Mouse (Mus musculus) layer of hippocampus, adult 11-12 months (tissue): ENCODE measurements around the gene Odf3l1.

ENCODE experiments used
- DNase-seq: peaks from one replicate; pipeline ENCODE4 v3.0.0; 2022; ENCODE audit warnings: low spot score

The Odf3l1 gene

DNA sequence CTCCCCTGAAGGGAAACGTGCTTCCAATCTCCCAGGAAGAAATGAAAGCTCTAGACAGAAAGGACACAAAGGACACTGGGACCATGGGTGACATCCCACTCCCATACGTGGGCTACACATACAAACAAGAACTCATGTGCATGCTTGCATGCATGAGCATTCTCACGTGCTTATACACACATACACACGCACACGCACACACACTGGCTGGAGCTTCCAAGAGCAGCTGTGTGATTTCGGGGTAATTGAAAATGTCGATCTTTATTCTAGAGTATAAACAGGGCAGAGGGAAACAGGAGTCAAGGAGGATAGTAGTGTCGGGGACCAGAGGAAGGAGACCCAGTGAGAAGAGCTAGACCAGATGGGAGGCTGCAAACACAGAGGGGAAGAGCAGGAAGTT is 19.8 kb downstream of the Odf3l1 start:
- DNase-seq = no peak

DNA sequence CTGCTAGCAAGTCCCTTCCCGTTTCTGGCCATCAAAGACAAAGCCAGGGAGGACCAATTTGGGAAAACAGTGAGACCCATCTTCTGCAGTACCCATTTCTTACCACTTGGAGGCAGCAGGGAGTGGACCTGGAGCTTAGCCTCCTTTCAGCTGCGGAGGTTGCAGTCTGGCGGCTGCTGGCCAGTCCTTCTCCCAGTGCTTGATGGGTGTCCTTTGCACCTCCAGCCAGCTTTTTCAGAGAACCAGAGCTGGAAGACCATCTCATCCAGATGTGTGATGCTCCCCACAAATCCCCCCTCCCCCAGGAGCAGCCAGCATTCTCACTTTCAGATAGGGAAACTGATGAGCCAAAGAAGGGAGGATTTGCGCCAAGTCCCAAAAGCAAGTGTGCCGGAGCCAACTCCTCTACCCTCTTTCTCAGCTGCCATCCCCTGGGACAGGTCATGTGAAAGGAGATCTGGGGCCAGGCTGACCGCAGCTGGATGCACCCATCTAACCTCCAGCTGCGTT is 20.7 kb downstream of the Odf3l1 start:
- peak; percentile 78 for DNase-seq

DNA sequence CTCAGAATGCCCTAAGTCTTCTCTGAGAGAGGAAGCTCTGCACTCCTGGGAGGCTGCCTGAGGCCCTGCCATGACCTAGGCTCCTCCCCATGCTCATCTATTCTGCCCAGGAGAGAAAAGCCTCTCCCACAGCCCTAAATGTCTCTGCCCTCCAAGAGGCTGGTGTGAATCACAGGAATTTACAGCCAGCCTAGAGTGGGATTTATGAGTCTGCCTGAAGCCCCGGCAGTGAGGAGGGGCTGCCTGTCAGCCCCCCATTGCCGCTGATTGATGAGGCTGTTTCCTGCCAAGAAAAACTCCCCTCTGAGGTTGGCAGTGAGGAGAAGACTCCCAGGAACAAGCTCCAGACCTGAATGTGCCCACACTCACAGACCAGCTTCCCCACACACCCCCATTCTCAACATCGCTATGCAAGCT is 22.2 kb downstream of the Odf3l1 start:
- DNase-seq = no peak

DNA sequence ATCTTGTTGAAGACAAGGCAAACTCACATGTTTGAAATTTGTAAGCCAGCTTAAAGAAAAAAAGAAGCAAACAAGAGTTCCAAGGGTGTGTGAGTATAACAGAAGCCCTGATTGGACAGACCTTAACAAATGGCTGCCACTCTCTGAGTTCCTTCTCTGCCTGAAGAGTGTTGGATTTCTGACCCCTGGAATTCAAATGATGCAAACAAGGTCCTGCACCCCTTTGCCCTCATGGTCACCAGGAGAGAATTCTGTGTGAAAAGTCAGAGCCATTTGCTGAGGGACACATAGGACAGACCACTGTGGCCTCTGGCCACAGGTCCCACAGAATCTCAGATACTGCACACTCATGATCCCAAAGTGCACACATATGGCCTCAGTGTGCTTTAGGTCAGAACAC is 22.6 kb downstream of the Odf3l1 start:
- DNase-seq = no peak

DNA sequence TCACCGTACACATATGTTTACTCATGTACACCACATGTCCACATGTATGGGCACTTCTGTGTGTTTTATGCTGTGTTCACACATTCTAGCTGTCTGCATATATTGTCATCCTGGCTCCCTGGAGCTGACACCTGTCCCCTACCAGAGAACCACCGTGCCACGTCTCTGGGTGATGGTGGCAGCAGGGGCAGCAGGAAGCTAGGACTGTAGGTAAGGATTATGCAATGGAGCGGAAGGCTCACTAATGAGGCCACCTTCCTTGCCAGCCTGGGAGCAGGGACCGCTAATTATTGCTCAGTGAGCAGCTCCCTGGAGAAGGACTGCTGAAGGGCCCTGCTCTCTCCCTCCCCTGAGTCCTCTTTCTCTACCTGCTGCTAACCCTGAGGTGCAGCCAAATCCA is 23.8 kb downstream of the Odf3l1 start:
- no peak for DNase-seq

DNA sequence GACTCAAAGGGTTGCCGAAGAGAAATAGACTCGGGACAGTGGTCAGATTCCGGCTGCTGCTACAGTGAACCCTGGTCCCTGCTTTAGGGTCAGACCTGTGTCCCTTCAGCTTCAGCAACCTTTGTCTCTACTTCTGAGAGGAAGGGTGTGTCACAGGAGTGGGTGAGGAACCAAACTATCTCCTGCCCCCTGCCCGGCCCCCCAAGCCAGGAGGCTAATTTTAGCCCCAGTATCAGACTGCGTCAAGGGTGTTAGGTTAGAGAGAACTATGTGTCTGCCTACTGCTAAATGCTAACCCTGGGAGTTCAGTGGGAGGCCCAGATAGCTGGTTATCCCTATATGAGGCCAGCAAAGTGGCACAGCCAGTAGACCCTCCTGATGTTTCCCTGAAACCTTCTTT is 29.3 kb downstream of the Odf3l1 start:
- no peak for DNase-seq

DNA sequence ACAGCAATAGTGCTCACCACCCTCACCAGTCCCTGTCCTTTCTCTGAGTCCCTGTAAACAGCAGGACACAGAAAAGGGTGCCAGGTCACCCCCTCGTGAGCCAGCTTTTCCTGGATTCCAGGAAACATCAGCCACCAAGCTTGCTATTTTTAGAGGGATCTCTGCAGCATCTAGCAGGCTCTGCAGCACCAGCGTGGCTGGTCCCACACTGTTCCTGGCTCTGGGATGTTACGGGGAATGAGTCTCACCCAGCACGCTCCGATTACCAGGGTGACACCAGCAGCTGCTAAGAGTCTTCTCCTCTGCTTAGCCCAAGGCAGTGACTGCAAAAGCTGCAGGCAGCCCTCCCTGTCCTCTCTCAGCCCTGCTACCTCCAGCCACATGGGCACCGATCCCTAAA is 31.6 kb downstream of the Odf3l1 start:
- no peak for DNase-seq

DNA sequence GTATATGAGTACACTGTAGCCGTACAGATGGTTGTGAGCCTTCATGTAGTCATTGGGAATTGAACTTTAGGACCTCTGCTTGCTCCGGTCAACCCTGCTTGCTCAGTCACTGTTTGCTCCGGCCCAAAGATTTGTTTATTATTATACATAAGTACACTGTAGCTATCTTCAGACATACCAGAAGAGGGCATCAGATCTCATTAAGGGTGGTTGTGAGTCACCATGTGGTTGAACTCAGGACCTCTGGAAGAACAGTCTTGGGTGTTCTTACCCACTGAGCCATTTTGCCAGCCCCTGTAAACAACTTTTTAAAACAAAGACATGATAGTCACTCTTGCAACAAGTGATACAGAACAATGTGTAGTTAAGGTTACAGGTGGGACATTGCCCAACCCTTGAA is 32.6 kb downstream of the Odf3l1 start:
- no peak for DNase-seq

DNA sequence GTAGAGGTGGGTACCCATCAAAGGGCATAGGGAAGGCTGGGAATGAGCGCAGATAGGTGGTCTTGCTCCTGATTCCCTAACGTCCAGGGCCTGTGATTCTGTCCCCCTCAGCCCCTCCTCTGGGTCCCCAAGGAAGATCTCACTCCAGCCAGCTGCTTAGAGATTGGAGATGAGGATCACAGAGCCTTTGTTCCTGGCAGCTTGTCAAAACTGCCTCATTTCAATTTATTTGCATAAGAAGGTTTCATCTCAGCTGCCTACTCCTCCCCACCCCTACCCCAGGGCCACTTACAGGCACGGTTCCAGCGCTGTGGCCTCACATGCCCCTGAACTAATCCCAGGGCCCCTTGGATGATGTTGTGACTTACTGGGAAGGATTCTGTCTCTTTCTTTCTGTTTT is 34.3 kb downstream of the Odf3l1 start:
- DNase-seq = no peak

DNA sequence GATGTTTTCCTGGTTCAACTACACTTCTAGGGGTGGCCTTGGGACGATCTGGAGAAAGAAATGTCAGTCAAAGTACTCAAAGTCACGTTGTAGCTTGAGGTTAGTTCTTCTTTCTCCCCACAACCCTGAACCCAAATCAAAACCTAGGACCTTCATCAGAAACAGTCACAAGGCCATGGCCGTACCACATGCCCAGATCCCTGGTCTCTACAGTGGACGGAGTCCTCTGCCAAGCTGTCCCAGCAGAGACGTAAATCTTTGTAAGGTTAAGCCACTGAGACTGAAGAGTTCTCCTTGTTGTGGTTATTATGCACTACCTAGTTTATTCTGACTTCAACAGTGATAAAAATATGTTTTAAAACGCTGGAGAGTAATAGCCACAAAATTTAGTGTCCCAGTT is 35.6 kb downstream of the Odf3l1 start:
- DNase-seq = no peak

DNA sequence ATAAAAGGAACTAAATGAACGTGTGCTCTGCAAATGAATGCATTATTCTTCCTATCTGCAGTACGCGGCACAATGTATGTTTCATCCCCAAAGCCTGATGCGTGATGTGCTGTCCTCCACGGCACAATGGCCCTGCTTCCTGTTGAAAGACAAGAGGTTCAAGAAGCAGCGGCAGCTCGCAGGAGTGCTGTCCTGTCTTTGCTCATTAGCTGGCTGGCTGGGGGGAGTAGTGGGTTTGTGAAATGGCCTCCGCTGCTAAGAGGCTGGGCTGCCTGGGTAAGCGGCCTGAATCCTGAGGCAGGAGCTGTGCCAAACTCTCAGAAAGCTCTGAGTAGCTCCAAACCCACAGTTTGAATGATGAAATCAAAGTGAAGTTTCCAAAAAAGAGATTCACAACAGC is 36.3 kb downstream of the Odf3l1 start:
- DNase-seq = no peak

DNA sequence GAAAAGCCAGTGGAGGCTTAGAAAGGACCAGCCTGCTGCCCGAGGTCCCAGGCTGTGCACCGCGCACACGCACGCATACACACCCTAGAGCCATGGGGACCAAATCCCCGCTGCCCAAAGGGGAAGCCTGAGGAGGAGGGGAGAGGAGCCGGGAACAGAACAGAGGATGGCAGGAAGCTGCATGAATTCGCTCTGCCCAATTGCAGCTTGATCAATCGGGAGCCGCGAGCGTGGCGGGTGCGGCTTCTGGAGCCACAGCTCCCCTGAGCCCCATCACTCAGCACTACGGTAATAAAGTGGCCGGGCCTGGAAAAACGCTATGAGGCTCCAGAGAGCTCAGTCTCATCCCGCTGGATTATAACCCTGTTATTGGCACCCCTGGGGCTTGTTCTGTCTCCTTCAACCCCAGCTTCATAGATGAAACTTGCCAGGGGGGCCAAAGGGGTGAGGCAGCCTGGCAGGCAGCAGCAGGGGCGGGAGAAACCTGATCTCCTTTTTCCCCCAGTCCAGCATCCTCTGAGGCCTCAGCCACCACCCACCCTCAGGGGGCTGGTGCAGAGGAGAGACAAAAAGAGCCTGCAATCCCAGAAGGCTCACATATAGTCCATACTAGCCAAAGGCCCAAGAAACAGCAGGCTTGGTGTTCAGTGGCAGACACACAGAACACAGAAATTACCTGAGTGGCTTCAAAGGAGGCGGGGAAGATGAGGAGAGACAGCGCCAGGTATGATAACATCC is 38.8 kb downstream of the Odf3l1 start:
- DNase-seq = no peak

DNA sequence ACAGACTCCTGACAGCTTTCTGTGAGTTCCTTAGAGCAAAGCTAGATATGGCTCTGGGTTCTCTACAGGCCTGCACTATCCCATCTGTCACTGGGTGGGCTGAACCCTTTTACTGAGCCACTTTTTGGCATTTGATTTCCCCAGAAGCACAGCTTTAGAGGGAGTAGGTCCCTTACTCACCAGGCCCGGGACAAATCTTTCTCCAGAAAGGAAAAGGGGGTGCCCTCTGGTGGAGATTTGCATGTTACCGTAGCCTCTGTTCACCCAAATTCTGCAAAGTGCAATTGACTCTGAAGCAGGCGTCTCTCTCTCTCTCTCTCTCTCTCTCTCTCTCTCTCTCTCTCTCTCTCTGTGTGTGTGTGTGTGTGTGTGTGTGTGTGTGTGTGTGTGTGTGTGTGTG is 39.6 kb downstream of the Odf3l1 start:
- DNase-seq = no peak

DNA sequence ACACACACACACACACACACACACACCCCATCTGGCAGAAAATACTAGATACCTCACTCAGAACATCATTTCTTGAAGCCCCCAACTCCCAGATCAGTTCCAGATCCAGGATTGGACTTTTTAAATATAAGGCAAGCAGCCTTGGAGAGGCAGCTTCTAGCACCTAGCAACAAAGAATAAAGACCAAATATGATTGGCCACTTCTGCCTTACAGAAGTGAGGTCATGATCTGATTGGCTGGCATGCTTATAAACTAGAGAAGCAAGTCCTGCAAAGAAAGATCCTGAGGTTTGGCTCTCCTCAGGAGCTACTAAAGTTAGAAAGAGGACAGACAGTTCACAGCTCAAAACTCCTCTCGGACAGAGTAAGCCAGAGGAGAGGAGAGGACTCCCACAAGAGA is 53.6 kb downstream of the Odf3l1 start:
- DNase-seq = no peak

DNA sequence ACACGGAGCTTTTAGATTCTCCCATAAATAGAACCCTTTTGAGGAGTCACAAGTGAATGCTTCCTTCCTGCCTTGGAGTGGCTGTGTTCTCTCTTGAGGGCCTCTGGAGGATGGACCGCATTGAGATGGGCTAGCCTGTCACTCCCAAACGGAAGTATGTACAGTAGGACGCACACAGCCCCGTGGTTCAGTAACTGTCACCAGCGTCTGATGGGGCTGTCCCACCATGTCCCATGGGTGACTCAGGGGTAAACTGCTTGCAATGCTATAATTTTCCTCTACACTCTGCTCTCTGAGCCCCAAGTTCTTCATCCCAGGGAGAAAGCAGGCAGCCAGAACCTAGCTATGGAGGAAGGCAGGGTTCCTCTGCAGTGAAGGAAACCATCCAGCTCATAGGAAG is 56.5 kb downstream of the Odf3l1 start:
- no peak for DNase-seq

DNA sequence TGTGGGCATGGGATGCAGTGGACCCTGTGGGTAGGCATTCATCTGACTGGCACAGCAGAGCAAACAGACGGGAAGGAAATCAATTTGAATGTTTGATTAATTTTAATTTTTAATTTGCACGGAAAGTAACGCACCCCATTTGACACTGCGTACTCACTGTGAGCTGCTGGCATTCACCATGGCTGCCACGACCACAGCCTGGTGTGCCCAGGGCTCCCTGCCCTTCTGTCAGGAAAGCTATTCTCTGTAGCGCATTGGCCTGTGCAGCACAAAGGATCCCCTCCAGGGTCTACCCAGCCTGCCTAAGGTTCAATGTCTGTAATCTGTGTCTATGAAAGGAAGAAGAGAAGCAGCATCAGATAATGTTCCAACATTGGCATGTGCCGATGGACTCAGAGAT is 61.3 kb downstream of the Odf3l1 start:
- DNase-seq = no peak
